Mouse (Mus musculus) mouse trophoblast stem cell (cell line): ENCODE measurements around the gene Samd1.
"Not testable (repeated sequence)": the region's sequence is repeated elsewhere in the genome, so short reads cannot be mapped to it uniquely, and the experiment has no call there.

ENCODE experiments used
- in situ Hi-C, 2 experiments: fragments of 300-500 bp; cut with MseI, MboI; formaldehyde crosslinking; loops; 2 replicates in 1 of 2; 3 replicates in 1 of 2; pipeline ENCODE4 v1.15.1; 2025

The Samd1 gene

DNA sequence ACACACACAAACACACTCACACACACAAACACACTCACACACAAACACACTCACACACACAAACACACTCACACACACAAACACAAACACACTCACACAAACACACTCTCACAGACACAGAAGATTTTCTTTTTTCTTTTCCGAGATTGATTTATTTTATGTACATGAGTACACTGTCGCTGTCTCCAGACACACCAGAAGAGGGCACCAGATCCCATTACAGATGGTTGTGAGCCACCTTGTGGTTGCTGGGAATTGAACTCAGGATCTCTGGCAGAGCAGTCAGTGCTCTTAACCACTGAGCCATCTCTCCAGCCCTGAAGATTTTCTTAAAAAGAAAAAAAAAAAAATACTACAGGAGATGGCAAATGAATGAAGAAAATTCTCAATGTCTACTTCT is 14.2 kb upstream of the Samd1 start:
- in situ Hi-C loops, result not testable (repeated sequence)

DNA sequence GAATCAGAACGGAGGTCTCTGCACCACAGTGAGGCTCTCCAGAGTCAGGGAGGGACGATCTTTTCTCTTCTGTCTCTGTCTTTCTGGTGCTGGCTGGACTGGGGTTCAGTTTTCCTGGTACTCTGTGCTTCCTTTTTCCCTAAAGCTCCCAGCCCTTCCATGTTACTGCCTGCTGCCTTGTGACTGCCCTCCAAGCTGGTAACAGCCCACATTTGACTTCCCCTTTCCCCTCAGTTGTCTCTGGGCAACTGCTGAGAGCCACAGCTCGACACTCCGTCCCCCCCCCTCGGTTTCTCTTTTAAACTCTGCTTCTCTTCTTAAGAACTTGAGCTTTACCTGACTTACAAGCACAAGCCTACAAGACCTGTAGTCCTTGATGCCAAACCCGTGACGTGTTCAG is 8.2 kb upstream of the Samd1 start:
- in situ Hi-C loops, result no loop called here

- in situ Hi-C loops, result no loop called here
Measured at GRCm38 (mm10) chr8:83990170-83990569, 7.3 kb upstream of the Samd1 start.

DNA sequence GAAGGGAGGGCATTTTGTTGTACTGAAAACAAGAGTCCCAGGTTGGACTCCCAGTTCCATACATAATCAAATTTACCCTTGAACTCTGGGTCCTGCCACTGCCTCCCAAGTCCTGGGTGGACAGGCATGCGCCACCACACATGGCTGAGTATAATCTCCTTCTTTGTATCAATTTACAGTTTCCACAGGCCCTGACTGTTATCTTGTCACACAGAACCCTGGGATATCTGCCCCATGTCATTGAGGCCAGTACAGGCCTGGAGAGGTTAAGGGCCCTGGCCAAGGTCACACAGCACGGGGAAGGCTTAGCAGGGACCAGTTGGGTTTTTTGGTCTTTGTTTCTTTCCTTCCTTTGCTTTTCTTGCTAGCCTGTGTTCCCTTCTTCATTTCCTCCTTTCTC is 5.0 kb upstream of the Samd1 start:
- in situ Hi-C loops, result no loop called here

GRCm38 (mm10) chr8:83994030-83994429 is 3.4 kb upstream of the Samd1 start:
- in situ Hi-C loops, result no loop called here

GRCm38 (mm10) chr8:83995973-83996372 is 1.5 kb upstream of the Samd1 start:
- in situ Hi-C loops, result no loop called here

GRCm38 (mm10) chr8:83996567-83997505 is 636 bp upstream of the Samd1 start:
- in situ Hi-C loops, result no loop called here

- in situ Hi-C loops, result no loop called here
Measured at GRCm38 (mm10) chr8:83998231-83999056, 972 bp downstream of the Samd1 start.

GRCm38 (mm10) chr8:83999057-83999705 is 1.7 kb downstream of the Samd1 start:
- in situ Hi-C loops, result no loop called here

GRCm38 (mm10) chr8:83999825-84000224 is 2.4 kb downstream of the Samd1 start:
- in situ Hi-C loops, result no loop called here

DNA sequence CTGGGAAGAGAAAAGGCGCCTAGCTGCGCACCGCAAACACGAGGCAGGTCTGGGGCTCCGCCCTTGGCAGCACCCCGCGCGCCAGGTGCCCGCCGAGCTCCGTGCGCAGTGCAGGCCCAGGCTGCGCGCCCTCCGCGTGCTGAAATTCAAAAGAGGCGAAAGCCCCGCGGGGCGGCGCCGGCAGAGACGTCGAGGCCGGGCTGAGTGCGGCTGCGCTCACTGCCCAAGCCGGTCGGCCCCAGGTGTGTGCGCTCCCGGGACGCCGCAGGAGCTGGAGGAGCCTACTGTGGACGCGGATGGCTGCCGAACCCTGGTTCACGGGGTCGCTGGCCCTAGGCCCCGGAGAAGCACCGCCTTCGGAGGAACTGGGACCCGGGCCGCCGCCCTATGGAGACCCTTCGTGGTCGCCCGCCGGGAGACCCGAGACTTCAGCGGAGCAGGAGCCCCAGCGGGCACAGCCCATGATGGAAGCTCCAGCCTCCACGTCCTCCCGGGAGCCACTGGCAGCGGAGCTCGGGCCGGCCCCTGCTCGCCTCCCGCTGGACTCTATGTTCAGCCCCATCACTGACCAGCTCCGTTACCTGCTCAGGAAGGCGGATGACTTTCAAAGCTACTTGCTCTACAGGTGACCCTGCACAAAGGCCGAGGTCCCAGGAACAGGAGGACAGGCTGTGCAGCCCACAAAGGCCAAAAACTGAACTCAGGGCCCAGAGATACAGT is 4.0 kb downstream of the Samd1 start, which contains the start of gene 1700067K01Rik:
Gene 1700067K01Rik, plus strand, starts transcription at position 222 of the 720 bp plus-strand sequence.
- in situ Hi-C loops, result no loop called here

DNA sequence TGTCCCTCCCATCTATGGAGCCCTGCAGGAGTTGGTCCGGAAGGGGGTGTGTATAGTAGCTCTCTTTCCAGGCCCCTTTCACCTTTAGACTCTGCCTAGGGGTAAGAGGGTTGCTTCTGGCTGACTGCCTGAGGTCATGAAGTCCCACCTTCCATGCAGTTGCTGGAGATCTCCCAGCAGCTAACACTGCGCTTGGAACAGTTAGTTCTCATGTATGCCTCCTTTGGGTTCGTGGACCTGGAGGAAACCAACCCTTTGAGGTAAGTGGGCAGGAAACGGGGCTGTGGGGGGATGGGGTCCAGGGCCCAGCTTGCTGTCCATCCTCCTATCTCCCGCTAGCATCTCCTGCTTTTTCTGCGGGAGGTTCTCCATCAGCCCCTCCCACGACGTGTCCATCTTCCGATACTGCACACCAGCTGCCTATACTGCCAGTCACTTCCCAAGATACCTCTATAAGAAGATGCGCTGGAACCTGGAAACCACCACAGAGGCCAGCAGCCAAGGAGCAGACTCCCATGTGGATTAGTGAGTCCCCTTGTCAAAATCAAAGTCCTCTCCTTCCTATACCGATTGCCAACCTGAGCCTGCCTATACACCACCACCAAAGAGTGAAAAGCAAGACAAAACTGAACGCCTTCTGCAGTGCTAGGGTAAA is 5.6 kb downstream of the Samd1 start:
- in situ Hi-C loops, result no loop called here

GRCm38 (mm10) chr8:84003612-84004246 is 6.3 kb downstream of the Samd1 start:
- in situ Hi-C loops, result no loop called here

DNA sequence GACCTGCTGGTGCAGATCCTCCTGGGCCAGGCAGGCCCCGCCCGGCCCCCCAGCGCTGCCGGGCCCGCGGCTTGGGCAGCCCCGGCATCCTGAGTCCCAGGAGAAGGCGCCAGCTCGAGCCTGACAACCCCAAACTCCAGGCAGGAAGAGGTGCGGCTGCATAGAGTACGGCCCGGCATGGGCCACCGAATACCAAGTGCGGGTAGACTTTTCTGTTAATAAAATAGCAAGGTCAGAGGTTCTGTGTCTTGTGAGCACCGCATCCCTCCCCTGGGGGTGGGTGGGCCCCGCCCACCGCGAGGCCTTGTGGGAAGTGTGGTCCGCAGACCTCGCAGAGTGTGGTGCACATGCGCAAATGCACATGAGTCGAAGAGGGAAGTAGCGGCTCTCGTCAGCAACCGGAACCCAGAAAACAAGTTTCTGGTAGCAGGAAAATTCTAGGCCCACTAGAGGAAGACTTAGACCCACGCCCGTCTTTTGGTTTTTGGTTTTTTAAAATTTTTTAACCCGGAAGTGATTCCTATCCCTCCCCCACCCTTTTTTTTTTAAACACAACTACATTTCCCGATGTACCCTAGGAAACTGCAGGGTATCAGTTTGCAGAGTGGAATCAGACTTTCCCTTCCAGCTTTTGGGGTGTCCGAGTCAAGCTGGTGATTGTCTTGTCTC is 7.2 kb downstream of the Samd1 start:
- in situ Hi-C loops, result no loop called here

DNA sequence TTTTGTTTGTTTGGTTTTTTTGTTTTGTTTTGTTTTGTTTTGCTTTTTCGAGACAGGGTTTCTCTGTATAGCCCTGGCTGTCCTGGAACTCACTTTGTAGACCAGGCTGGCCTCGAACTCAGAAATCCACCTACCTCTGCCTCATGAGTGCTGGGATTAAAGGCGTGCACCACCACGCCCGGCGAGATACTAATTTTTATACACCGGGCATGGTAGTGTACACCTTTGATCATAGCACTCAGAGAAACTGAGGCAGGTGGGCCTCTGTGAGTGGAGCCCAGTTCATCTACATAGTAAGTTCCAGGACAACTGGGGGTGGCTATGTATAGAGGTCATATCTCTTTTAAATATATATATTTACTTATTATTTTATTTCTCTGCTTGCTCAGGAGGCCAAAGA is 8.0 kb downstream of the Samd1 start:
- in situ Hi-C loops, result not testable (repeated sequence)

DNA sequence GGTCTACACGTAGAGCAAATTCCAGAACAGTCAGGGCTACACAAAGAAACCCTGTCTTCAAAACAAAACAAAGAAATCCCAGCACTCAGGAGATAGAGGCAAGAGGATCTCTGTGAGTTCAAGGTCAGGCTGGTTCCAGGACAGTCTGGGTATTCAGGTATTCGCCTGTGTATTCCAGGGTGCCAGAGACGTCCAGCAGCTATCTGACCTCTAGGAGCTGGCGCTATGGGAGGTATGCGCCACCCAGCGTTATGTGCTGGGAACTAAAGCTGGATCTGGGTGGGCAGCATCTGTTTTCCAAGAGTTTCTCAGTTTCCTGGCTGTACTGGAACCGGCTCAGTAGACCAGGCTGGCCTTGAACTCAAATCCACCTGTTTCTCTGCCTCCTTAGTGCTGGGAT is 10.9 kb downstream of the Samd1 start:
- in situ Hi-C loops, result no loop called here

DNA sequence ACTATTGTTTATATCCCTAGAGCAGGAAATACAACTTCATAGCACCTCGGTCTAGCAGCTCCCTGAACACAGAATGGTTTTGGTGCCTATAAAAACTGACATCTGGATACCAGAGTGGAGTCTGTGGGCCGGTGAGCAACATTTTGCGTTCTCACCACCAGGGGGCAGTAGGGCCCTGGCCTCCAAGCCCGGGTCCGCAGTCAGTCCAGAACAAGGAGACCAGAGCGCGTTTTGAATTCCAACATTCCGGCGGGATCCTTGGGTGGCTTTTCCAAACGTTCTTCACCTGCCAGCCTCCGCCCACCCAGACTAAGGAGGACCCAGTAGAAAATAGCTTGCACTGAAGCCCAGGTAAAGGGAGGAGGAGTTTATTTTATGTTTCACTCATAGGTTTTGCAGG is 12.4 kb downstream of the Samd1 start:
- in situ Hi-C loops, result no loop called here

- in situ Hi-C loops, result no loop called here
Measured at GRCm38 (mm10) chr8:84010625-84011611, 13.4 kb downstream of the Samd1 start.
